Mouse (Mus musculus): ENCODE data around the gene Aox2. TPM values are rescaled to one million over a fixed set of nuclear protein-coding genes. Genes with fewer than 3 reads are reported as not detected.

Gene Aox2
- polyA plus RNA-seq (2012; rRNA removed): 0.01 and 0.06 TPM in 2 replicates

DNA sequence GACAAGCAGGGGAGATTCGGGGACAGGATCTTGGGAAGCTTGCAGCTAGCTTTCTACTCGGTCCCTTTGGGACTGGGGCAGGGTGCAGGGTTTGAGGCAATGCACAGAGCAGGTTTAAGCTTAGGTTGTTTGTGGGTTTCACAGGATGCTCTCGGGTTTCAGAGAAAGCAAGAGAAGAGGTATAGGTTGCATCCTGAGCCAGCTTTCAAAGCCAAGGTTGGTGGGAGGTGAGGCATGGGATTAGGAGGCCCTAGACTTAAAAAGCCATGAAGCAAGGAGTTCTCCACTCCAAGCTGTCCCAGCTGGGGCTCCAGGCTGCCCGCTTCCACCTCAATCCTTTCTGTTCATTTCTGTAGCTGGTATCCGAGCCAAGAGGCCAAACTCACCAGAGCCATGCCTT is at the start of gene Aox2:
Aox2 (plus strand) TSS at position 301 of the 400 bp plus-strand sequence.

DNA sequence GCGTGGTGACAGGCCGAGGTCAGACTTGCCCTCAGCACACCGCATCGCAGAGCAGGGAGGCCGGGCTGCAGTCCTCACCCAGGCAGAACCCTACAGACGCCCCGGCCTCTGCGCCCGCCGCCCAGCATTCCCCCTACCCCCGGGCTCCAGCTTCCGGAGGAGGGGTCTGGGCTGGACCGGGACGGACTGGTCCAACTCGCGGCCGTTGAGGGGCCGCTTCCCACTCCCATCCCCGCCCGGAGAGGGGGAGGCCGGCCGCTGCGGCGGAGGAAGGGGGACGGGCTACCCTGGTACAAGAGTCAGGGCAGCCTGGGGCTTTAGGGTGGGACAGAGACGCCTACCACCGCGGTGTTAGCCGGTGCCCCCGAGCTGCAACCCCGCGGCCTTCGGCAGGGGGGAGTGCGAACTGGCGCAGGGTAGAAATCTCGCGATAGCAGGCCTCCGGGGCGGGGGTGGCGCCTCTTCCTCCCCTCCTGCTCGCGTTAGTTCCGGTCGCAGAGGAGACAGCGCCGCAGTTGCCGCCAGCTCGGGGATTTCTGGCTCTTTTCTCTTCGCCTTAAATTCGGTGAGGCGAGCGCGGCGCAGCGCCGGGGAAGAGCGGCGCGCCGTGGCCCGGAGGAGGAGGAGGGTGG is 114.6 kb downstream of the Aox2 start, which contains the start of gene Bzw1:
Bzw1 (plus strand) TSS at position 247 of the 632 bp plus-strand sequence.

DNA sequence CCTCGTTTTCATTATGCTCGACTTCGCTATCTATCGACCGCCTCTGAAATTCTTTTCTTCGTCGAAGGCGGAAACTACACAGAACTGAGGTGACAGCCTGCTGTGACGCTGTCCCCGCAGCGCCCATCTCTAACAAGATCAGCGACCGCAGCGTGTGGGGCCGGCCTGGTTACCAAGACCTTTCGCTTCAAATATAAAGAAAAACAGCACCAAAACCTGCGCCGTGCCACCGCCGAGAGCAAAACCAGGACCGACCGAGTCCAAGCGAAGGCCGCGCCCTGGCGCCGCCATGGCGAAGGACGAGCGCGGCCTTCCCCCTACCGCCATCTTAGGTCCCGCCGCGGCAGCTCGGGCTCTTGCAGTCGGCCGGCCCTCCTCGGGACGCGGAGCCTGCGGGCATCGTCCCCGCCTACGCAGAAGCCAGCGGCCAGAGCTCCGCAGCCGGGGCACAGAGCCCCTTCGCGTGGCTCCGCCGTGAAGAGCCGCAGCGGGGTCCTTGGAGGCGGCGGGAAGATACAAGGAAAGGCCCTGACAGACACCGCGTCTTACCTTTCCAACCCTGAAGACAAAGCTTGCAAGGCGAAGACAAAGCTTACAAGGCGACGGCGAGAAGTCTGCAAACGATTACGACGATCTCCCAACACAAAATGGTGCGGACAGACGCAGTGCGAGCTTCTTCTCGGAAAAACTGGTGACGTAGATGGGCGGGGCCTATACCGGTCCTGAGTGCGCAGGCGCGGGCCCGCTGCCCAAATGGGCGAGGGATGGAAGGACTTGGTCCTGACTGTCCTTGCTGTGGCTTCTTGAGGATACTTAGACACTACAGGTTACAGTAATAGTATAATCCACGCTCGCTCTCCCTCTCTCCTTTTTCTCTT is 145.5 kb downstream of the Aox2 start, which contains the start of gene Clk1:
Clk1 (minus strand) TSS at position 696 of the 878 bp plus-strand sequence.

Other genes with a start within 250 kb of the Aox2 start
- 0.45 and 0.56 TPM in 2 replicates for gene Aox1, start 248.4 kb upstream of the Aox2 start, polyA plus RNA-seq (2012; rRNA removed)
- 0.41 and 0.49 TPM in 2 replicates for gene Aox3, start 165.2 kb upstream of the Aox2 start, polyA plus RNA-seq (2012; rRNA removed)
- gene Aox4, start 67.9 kb upstream of the Aox2 start, polyA plus RNA-seq (2012; rRNA removed): 1.1 TPM in 2 replicates
- gene Bzw1, start 114.6 kb downstream of the Aox2 start, polyA plus RNA-seq (2012; rRNA removed): 150 and 165 TPM in 2 replicates
- 271 and 307 TPM in 2 replicates for gene Clk1, start 145.7 kb downstream of the Aox2 start, polyA plus RNA-seq (2012; rRNA removed)
- gene Nif3l1, start 166.8 kb downstream of the Aox2 start, polyA plus RNA-seq (2012; rRNA removed): 41.7 and 43.8 TPM in 2 replicates
- 40.0 and 41.7 TPM in 2 replicates for gene Ppil3, start 167.2 kb downstream of the Aox2 start, polyA plus RNA-seq (2012; rRNA removed)
- 18.4 and 19.7 TPM in 2 replicates for gene Orc2, start 226.8 kb downstream of the Aox2 start, polyA plus RNA-seq (2012; rRNA removed)